Mouse (Mus musculus): ENCODE results near the gene Rmnd5a.

DNA sequence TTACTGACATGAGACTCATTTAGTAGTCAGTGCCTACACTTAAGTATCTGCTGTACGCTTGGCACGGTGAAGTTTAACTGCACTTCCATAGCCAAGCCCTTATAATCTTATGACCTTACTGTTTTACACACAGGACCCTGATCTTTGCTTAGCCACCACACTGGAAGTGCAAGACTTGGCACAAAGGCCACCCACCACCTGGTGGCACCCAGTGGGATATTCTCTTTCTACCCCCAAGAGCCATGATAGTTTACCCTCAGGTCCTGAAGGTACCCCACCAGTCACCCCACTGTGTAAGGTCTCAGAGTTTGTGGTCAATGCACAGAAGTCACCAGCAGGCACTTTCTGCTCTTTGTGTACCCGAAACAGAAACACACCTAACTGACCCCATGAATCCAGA lies 89.2 kb downstream of the Rmnd5a start:
- TF ChIP-seq GATA1 (IDR thresholded peaks at IDR 0.05; ENCODE audit: low read length) (no peak), TAL1 (IDR thresholded peaks at IDR 0.05; ENCODE audit: low read length) (no peak)

Data from erythroblast, embryonic 14.5 days (primary cell).